Mouse (Mus musculus): ENCODE results near the gene Nup133. TPM values are rescaled to one million over a fixed set of nuclear protein-coding genes. Genes with fewer than 3 reads are reported as not detected.

Nup133 gene
- polyA plus RNA-seq, 1 experiment: 13.5 TPM

DNA sequence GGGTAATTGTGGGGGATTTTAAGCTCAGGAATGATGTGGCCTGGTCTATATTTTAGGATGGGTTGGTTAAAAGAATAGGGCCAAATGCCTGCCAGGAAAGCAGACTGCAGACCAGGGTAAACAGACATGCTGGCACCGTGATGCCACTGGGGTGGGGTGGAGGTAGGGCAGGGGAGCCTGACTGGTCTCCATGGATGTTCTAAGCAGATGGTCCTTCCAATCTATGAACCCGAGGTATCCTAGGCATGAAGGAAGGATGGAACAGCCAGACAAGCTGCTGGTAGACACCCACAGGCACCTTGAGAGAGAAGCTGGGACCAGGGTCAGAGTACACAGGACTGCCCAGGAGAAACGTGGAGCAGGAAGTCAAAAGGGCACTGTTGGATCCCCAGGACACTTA lies 101.5 kb downstream of the Nup133 start:
- H3K4me1 ChIP-seq (ENCODE audit: control insufficient read depth, insufficient read depth, low read length): no peaks in the 10 kb centered on the region
- H3K27ac ChIP-seq (ENCODE audit: control insufficient read depth, insufficient read depth, low read depth, low read length, poor library complexity): no peak overlapping the region
- TF ChIP-seq POLR2A (IDR thresholded peaks at IDR 0.05; ENCODE audit: borderline replicate concordance, control insufficient read depth, low read depth, low read length) (no peak), CTCF (IDR thresholded peaks at IDR 0.05; ENCODE audit: control insufficient read depth, insufficient read depth, low read length) (no peak)
- H3K4me3 ChIP-seq (replicated peaks; ENCODE audit: control insufficient read depth, low read depth, low read length): no peak overlapping the region
- WGBS: 73% methylated on average over 3 of the region's 3 CpGs

Other genes with a start within 250 kb of the Nup133 start
- gene Rab4a, start 143.3 kb downstream of the Nup133 start, polyA plus RNA-seq (2011; ENCODE audit: insufficient read depth, insufficient read length, low replicate concordance, missing spikeins): 3.5 and 9.1 TPM in 2 replicates
- 2.2 and 2.5 TPM in 2 replicates for gene Ccsap, start 89.1 kb downstream of the Nup133 start, polyA plus RNA-seq (2011; ENCODE audit: insufficient read depth, insufficient read length, low replicate concordance, missing spikeins)
- gene Acta1, start 54.5 kb downstream of the Nup133 start, polyA plus RNA-seq (2011; ENCODE audit: insufficient read depth, insufficient read length, low replicate concordance, missing spikeins): 41.5 and 54.8 TPM in 2 replicates
- 78.8 and 100 TPM in 2 replicates for gene Abcb10, start 33.9 kb upstream of the Nup133 start, polyA plus RNA-seq (2011; ENCODE audit: insufficient read depth, insufficient read length, low replicate concordance, missing spikeins)
- gene Taf5l, start 72.1 kb upstream of the Nup133 start, polyA plus RNA-seq (2011; ENCODE audit: insufficient read depth, insufficient read length, low replicate concordance, missing spikeins): 13.2 and 16.7 TPM in 2 replicates
- 3.0 and 4.4 TPM in 2 replicates for gene Urb2, start 72.2 kb upstream of the Nup133 start, polyA plus RNA-seq (2011; ENCODE audit: insufficient read depth, insufficient read length, low replicate concordance, missing spikeins)

Measured in bone marrow, adult 2 months (tissue).